Mouse (Mus musculus) C2C12 (cell line): ENCODE measurements around the gene Unc93b1.

ENCODE experiments used
- CEBPB ChIP-seq: IDR thresholded peaks from one replicate; pipeline ENCODE4 v1.6.1; 2011; ENCODE audit warnings: low read depth, mild to moderate bottlenecking, control low read depth, moderate library complexity
- CTCF ChIP-seq: IDR thresholded peaks from one replicate; pipeline ENCODE4 v1.5.1; 2011; ENCODE audit not compliant: control insufficient read depth, insufficient read depth, insufficient read length
- FOSL1 ChIP-seq: IDR thresholded peaks from one replicate; pipeline ENCODE4 v1.8.0; 2011; ENCODE audit warnings: mild to moderate bottlenecking, low read length; ENCODE audit not compliant: poor library complexity, insufficient read depth, severe bottlenecking
- MAX ChIP-seq: IDR thresholded peaks from one replicate; pipeline ENCODE4 v1.6.1; 2011; ENCODE audit warnings: mild to moderate bottlenecking, control low read depth
- MYOD1 ChIP-seq: IDR thresholded peaks from one replicate; pipeline ENCODE4 v1.6.1; 2011; ENCODE audit warnings: low read depth; ENCODE audit not compliant: control insufficient read depth, insufficient read length
- MYOG ChIP-seq: IDR thresholded peaks from one replicate; pipeline ENCODE4 v1.6.1; 2011; ENCODE audit not compliant: control insufficient read depth, insufficient read length; ENCODE audit errors: extremely low read depth
- USF1 ChIP-seq: IDR thresholded peaks from one replicate; pipeline ENCODE4 v1.6.1; 2011; ENCODE audit warnings: low read depth, mild to moderate bottlenecking, control low read depth, moderate library complexity

DNA sequence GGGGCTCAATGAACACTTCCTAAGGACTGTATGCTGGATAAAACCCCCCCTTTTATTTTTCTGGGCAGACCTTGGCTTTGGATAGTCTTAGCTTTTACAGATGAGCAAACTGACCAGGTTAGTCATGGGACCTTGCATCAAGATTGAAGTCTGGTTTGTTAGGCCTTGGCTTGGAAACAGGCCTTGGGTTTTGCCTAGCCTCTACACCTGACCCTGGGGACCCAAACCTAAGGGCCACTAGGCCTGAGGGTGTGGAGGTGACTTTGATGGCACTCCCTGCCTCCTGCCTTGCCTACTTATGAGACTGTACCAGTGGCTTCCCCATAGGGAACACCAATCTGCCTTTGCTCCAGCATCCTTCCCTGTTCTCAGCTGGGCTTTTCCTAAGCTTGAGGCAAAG, 15.1 kb upstream of the Unc93b1 start:
- TF ChIP-seq CTCF: no peak
- TF ChIP-seq CEBPB: no peak
- no peak for TF ChIP-seq MAX
- TF ChIP-seq MYOD1: no peak
- TF ChIP-seq USF1: no peak
- TF ChIP-seq FOSL1: no peak
- TF ChIP-seq MYOG: no peak
